Mouse (Mus musculus): Measurements from ENCODE around the gene Qrfp. TPM values are rescaled to one million over a fixed set of nuclear protein-coding genes. Genes with fewer than 3 reads are reported as not detected.

Qrfp gene
- polyA plus RNA-seq, 1 experiment from 2014 or later: 0.09 TPM

DNA sequence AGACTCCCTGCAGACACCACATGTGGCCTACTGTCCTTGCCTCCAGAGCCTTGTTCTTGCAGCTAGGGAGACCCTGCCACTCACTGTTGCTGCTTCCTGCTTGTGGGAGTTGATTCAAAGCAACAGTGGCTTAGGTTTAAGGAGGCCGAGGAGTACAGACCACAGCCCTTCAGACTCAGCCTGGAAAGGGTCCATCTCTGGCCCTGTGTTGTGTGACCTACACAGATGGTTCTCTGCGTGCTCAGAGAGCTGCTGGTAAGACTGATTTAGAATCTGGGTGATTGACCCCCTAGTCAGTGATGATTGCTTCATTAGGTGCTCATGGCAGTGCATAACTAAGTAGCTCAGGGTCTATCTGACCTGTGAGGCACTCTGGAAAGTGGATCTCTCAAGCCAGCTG is 21.2 kb downstream of the Qrfp start:
- Histone ChIP-seq H3K9ac (replicated peaks) (no peak overlapping the region), H3K27me3 (no peaks in the 10 kb centered on the region), H3K4me2 (replicated peaks) (no peak overlapping the region), H3K27ac (replicated peaks) (no peak overlapping the region), H3K36me3 (peaks cover 86% of the 10 kb centered on the region), H3K9me3 (no peaks in the 10 kb centered on the region), H3K4me1 (no peaks in the 10 kb centered on the region; the same call in 1 of the 2 replicates), H3K4me3 (no peak overlapping the region)
- WGBS: 93% methylated on average over 2 of the region's 2 CpGs
- ATAC-seq (ENCODE audit: low FRiP score, low read depth): no peak

- H3K9ac ChIP-seq (replicated peaks): no peak overlapping the region
- no peak overlapping the region for H3K4me2 ChIP-seq (replicated peaks)
- WGBS: 81% methylated on average over 3 of the region's 3 CpGs
- H3K27ac ChIP-seq (replicated peaks): no peak overlapping the region
- H3K4me3 ChIP-seq: no peak overlapping the region
- no peak for ATAC-seq (ENCODE audit: low FRiP score, low read depth)
- peaks cover 84% of the 10 kb centered on the region for H3K36me3 ChIP-seq
- H3K9me3 ChIP-seq: no peaks in the 10 kb centered on the region
- H3K27me3 ChIP-seq: no peaks in the 10 kb centered on the region
- no peaks in the 10 kb centered on the region; the same call in 1 of the 2 replicates for H3K4me1 ChIP-seq
These were observed 22.2 kb downstream of the Qrfp start for GRCm38 (mm10) chr2:31788227-31788626.

- H3K9me3 ChIP-seq: no peaks in the 10 kb centered on the region
- H3K4me1 ChIP-seq: no peaks in the 10 kb centered on the region; the same call in 1 of the 2 replicates
- H3K9ac ChIP-seq (replicated peaks): no peak overlapping the region
- H3K4me2 ChIP-seq (replicated peaks): no peak overlapping the region
- H3K36me3 ChIP-seq: peaks cover 81% of the 10 kb centered on the region
- no peak overlapping the region for H3K4me3 ChIP-seq
- no peak for ATAC-seq (ENCODE audit: low FRiP score, low read depth)
- no peaks in the 10 kb centered on the region for H3K27me3 ChIP-seq
- 21% methylated on average over 7 of the region's 7 CpGs for WGBS
- H3K27ac ChIP-seq (replicated peaks): no peak overlapping the region
These were observed 23.4 kb downstream of the Qrfp start for GRCm38 (mm10) chr2:31787029-31787428.

- 0 out of 2 replicates have a peak, but pooled peaks have one; percentile 16 for ATAC-seq (ENCODE audit: low FRiP score, low read depth)
- peaks cover 82% of the 10 kb centered on the region for H3K36me3 ChIP-seq
These were observed 25.3 kb downstream of the Qrfp start for GRCm38 (mm10) chr2:31785074-31785473.

GRCm38 (mm10) chr2:31782958-31783602 is 27.3 kb downstream of the Qrfp start:
- peaks cover 86% of the 10 kb centered on the region for H3K36me3 ChIP-seq
- 87% methylated on average over 8 of the region's 8 CpGs for WGBS

More at GRCm38 (mm10) chr2:31785074-31785473, 25.3 kb downstream of the Qrfp start:
- H3K9me3 ChIP-seq: no peaks in the 10 kb centered on the region
- H3K9ac ChIP-seq (replicated peaks): no peak overlapping the region
- H3K27me3 ChIP-seq: no peaks in the 10 kb centered on the region
- 49% methylated on average over 9 of the region's 9 CpGs for WGBS
- H3K4me1 ChIP-seq: no peaks in the 10 kb centered on the region
- H3K4me3 ChIP-seq: no peak overlapping the region
- no peak overlapping the region for H3K4me2 ChIP-seq (replicated peaks)
- H3K27ac ChIP-seq (replicated peaks): no peak overlapping the region

DNA sequence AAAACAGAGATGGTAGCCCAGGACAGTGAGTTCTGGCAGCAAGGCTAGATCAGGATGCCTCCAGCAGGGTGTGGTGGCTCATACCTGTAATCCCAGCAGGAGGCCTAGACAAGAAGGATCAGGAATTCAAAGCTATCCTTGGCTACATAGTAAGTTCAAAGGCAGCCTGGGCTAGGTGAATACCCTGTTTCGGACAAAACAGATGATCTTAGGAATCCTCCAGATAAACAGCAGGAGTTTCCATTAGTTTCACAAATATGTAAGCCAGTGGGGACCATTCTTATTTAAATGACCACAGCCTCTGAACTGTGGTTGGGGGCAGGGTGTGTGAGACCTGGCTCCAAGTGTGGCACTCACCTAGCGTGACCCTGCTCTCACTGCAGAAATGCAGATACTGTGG is 31.1 kb downstream of the Qrfp start:
- no peaks in the 10 kb centered on the region for H3K4me1 ChIP-seq
- no peak for ATAC-seq (ENCODE audit: low FRiP score, low read depth)
- no peak overlapping the region for H3K4me3 ChIP-seq
- WGBS: 92% methylated on average over 2 of the region's 2 CpGs
- no peaks in the 10 kb centered on the region for H3K9me3 ChIP-seq
- H3K27me3 ChIP-seq: no peaks in the 10 kb centered on the region
- H3K4me2 ChIP-seq (replicated peaks): no peak overlapping the region
- no peak overlapping the region for H3K9ac ChIP-seq (replicated peaks)
- peaks cover 69% of the 10 kb centered on the region for H3K36me3 ChIP-seq
- no peak overlapping the region for H3K27ac ChIP-seq (replicated peaks)

More at GRCm38 (mm10) chr2:31782958-31783602, 27.3 kb downstream of the Qrfp start:
- no peak overlapping the region for H3K27ac ChIP-seq (replicated peaks)
- H3K4me2 ChIP-seq (replicated peaks): no peak overlapping the region
- H3K4me3 ChIP-seq: no peak overlapping the region
- H3K9ac ChIP-seq (replicated peaks): no peak overlapping the region
- H3K9me3 ChIP-seq: no peaks in the 10 kb centered on the region
- H3K4me1 ChIP-seq: no peaks in the 10 kb centered on the region
- ATAC-seq (ENCODE audit: low FRiP score, low read depth): no peak
- no peaks in the 10 kb centered on the region for H3K27me3 ChIP-seq

GRCm38 (mm10) chr2:31776479-31776878 is 33.9 kb downstream of the Qrfp start:
- no peak overlapping the region for H3K4me2 ChIP-seq (replicated peaks)
- H3K9me3 ChIP-seq: no peaks in the 10 kb centered on the region
- no peak overlapping the region for H3K4me3 ChIP-seq
- 94% methylated on average over 3 of the region's 3 CpGs for WGBS
- H3K27me3 ChIP-seq: no peaks in the 10 kb centered on the region
- no peak overlapping the region for H3K27ac ChIP-seq (replicated peaks)
- no peak overlapping the region for H3K9ac ChIP-seq (replicated peaks)
- H3K4me1 ChIP-seq: no peaks in the 10 kb centered on the region; the same call in 1 of the 2 replicates
- ATAC-seq (ENCODE audit: low FRiP score, low read depth): no peak
- peaks cover 50% of the 10 kb centered on the region for H3K36me3 ChIP-seq

- Histone ChIP-seq H3K9me3 (no peaks in the 10 kb centered on the region), H3K4me3 (no peak overlapping the region), H3K9ac (replicated peaks) (no peak overlapping the region), H3K27me3 (no peaks in the 10 kb centered on the region), H3K27ac (replicated peaks) (no peak overlapping the region), H3K4me2 (replicated peaks) (no peak overlapping the region), H3K36me3 (peaks cover 10% of the 10 kb centered on the region; the same call in 1 of the 2 replicates), H3K4me1 (peaks cover 39% of the 10 kb centered on the region)
- WGBS: 62% methylated on average over 7 of the region's 7 CpGs
- ATAC-seq (ENCODE audit: low FRiP score, low read depth): no peak
These were observed 39.5 kb downstream of the Qrfp start for GRCm38 (mm10) chr2:31770781-31771441.

DNA sequence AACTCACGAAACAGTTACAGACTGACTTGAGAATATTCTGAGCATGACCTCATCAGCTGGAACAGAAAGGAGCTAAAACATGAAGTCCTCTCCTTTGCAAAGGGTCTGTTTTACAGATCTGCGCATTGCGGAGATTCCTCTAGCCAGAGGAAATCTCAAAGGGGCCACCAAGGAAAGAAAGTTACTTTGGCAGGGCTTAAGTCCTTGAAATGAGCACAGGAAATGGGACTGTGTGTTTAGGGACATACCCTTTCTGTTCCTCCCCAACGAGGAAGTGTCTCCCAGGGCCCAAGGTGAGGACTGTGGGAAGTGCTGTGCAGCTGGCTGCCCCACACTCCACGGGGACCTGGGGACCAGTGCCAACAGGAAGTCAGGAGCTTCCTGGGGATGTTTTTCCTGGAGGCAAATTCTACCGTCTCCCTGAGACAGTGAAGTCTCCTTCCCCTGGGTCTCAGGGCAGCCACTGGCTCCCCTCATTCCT is 40.7 kb downstream of the Qrfp start:
- H3K4me3 ChIP-seq: no peak overlapping the region
- peaks cover 4% of the 10 kb centered on the region; the same call in 1 of the 2 replicates for H3K36me3 ChIP-seq
- H3K4me1 ChIP-seq: peaks cover 39% of the 10 kb centered on the region
- H3K27me3 ChIP-seq: no peaks in the 10 kb centered on the region
- 48% methylated on average over 6 of the region's 6 CpGs for WGBS
- peak overlapping the region; percentile 27; the same call in 1 of the 2 replicates for H3K27ac ChIP-seq (replicated peaks)
- H3K4me2 ChIP-seq (replicated peaks): no peak overlapping the region
- H3K9ac ChIP-seq (replicated peaks): no peak overlapping the region
- no peak for ATAC-seq (ENCODE audit: low FRiP score, low read depth)
- no peaks in the 10 kb centered on the region for H3K9me3 ChIP-seq

GRCm38 (mm10) chr2:31769115-31769514 is 41.3 kb downstream of the Qrfp start:
- Histone ChIP-seq H3K27ac (replicated peaks) (peak overlapping the region; percentile 27), H3K36me3 (peaks cover 4% of the 10 kb centered on the region; the same call in 1 of the 2 replicates), H3K4me1 (peaks cover 39% of the 10 kb centered on the region), H3K27me3 (no peaks in the 10 kb centered on the region), H3K4me2 (replicated peaks) (no peak overlapping the region), H3K9me3 (no peaks in the 10 kb centered on the region), H3K9ac (replicated peaks) (no peak overlapping the region), H3K4me3 (no peak overlapping the region)
- 61% methylated on average over 4 of the region's 4 CpGs for WGBS
- no peak for ATAC-seq (ENCODE audit: low FRiP score, low read depth)

- no peak overlapping the region for H3K4me3 ChIP-seq
- ATAC-seq (ENCODE audit: low FRiP score, low read depth): no peak
- no peaks in the 10 kb centered on the region for H3K27me3 ChIP-seq
- H3K4me1 ChIP-seq: peaks cover 48% of the 10 kb centered on the region
- no peaks in the 10 kb centered on the region for H3K36me3 ChIP-seq
- H3K4me2 ChIP-seq (replicated peaks): no peak overlapping the region
- no peak overlapping the region for H3K27ac ChIP-seq (replicated peaks)
- H3K9ac ChIP-seq (replicated peaks): no peak overlapping the region
- 87% methylated on average over 4 of the region's 4 CpGs for WGBS
- H3K9me3 ChIP-seq: no peaks in the 10 kb centered on the region
These were observed 42.6 kb downstream of the Qrfp start for GRCm38 (mm10) chr2:31767815-31768214.

GRCm38 (mm10) chr2:31767104-31767503 is 43.3 kb downstream of the Qrfp start:
- H3K36me3 ChIP-seq: no peaks in the 10 kb centered on the region
- no peak overlapping the region for H3K4me2 ChIP-seq (replicated peaks)
- 96% methylated on average over 6 of the region's 6 CpGs for WGBS
- no peaks in the 10 kb centered on the region for H3K9me3 ChIP-seq
- H3K4me3 ChIP-seq: no peak overlapping the region
- H3K4me1 ChIP-seq: peaks cover 54% of the 10 kb centered on the region
- no peaks in the 10 kb centered on the region for H3K27me3 ChIP-seq
- H3K9ac ChIP-seq (replicated peaks): no peak overlapping the region
- H3K27ac ChIP-seq (replicated peaks): no peak overlapping the region
- no peak; the same call in 1 of the 2 replicates for ATAC-seq (ENCODE audit: low FRiP score, low read depth)

Measured in midbrain, embryonic 12.5 days (tissue).